Mouse (Mus musculus): ENCODE results near the gene Hdac9. TPM values are rescaled to one million over a fixed set of nuclear protein-coding genes. Genes with fewer than 3 reads are reported as not detected.
"Not testable (repeated sequence)": the region's sequence is repeated elsewhere in the genome, so short reads cannot be mapped to it uniquely, and the experiment has no call there.

The Hdac9 gene
- total RNA-seq, 2 experiments from 2014 or later: 50.2 to 54.1 TPM

DNA sequence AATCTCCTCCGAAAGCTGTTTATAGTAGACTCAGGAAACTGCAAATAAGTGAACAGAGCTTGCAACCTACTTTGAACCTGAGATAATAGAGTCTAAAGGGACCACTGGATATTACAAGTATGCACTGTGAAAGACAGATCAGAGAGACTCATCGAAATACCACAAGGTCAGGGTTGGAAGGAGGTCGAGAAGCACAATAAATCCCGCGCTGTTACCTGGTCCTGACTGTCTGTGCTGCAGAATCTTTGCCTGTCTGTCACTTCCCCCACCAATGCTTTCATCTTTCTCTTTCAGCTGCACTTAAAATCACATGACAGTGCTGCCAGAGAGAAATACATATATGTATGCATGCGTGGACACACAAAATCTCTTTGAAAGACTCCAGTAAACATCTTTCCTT, 760.6 kb downstream of the Hdac9 start:
- DNase-seq (ENCODE audit: low spot score in 2 of 2): no peak

- no peak for DNase-seq (ENCODE audit: low spot score in 2 of 2)
Measured at GRCm38 (mm10) chr12:34155740-34156139, 761.2 kb downstream of the Hdac9 start.

- DNase-seq (ENCODE audit: low spot score in 2 of 2): no peak
Measured at GRCm38 (mm10) chr12:34154757-34155156, 762.1 kb downstream of the Hdac9 start.

GRCm38 (mm10) chr12:34151336-34151735, 765.6 kb downstream of the Hdac9 start:
- no peak for DNase-seq (ENCODE audit: low spot score in 2 of 2)

- no peak for DNase-seq (ENCODE audit: low spot score in 2 of 2)
Measured at GRCm38 (mm10) chr12:34142743-34143142, 774.2 kb downstream of the Hdac9 start.

- no peak for DNase-seq (ENCODE audit: low spot score in 2 of 2)
Measured at GRCm38 (mm10) chr12:34113336-34113735, 803.6 kb downstream of the Hdac9 start.

- no peak for DNase-seq (ENCODE audit: low spot score in 2 of 2)
Measured at GRCm38 (mm10) chr12:34092953-34093352, 823.9 kb downstream of the Hdac9 start.

DNA sequence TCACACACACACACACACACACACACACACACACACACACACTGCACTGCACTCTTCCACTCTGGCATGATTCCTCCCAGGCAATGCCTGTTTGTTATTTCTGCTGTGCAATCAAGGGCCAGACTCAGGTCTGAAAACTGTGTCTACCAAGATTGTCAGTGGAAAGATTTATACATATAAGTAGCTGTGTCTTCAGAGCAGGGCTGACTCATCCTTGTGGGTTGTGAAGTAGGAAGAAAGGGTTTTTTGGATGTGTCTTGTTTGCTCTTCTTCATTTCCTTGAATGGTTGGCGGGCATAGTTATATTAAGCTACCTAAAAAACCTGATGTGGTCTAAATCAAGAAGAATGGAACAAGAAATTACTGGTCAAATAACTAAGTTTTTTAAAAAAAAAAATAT, 825.0 kb downstream of the Hdac9 start:
- peak; percentile 21 to 24 for DNase-seq (ENCODE audit: low spot score in 2 of 2)

GRCm38 (mm10) chr12:34087292-34087942, 829.5 kb downstream of the Hdac9 start:
- DNase-seq (ENCODE audit: low spot score in 2 of 2): no peak

DNA sequence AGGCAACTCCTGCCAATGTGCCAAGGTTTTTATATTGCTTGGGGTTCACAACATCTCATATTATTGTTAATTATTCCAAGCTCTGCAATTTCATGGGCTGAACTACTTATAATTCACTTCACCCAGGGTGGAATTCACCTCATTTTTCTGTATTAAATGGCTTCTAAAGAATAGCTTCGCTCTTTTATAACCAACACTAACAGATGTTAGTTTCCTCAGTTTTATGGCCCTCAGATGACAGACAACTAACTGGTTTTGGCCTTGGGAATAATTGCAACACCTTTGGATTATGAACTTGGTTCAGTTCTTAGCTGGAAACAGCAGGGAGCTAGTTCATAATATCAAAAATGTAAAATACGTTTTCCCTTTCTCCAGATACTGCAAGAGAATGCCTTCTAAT, 839.9 kb downstream of the Hdac9 start:
- DNase-seq (ENCODE audit: low spot score in 2 of 2): no peak

GRCm38 (mm10) chr12:34075805-34076509, 840.9 kb downstream of the Hdac9 start:
- DNase-seq (ENCODE audit: low spot score in 2 of 2): peak; percentile 9 to 15

- DNase-seq (ENCODE audit: low spot score in 2 of 2): no peak
Measured at GRCm38 (mm10) chr12:34052508-34052907, 864.4 kb downstream of the Hdac9 start.

GRCm38 (mm10) chr12:34052036-34052435, 864.9 kb downstream of the Hdac9 start:
- DNase-seq (ENCODE audit: low spot score in 2 of 2): no peak

DNA sequence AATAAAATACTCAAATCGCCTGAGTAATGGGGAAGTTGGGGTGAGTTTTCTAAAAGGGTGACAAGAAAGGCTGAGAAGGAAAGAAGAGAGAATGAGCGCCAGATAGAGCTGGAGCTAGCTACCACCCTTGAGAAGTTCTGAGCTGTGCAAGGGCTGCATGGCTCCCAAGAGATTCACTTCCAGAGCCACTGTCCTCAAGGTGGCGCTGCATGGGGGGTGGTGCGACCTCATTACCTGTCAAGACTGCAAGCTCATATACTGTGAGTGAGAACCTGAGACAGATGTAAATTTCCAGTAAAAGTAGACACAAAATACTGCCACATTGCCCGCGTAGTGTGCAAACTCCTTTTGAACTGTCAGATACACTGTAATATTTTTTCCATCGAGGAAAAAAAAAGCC, 865.8 kb downstream of the Hdac9 start:
- DNase-seq (ENCODE audit: low spot score in 2 of 2): no peak

DNA sequence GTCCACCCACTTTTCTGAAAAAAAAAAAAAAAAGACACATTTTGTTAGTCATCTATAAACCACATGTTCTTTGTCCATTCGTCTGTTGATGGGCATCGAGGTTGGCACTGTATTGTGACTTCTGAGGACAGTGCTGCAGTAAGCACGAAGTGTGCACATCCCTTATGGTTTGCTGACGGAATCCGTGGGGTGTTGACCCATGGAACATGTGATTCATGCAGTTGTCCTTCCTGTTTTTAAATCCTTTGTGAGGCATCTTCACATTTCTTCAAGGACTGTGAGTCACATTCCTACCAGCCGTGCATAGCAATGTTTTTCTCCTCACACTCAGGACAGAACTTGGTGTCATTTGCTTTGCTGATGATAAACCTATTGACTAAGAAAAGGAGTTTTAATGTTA, 875.9 kb downstream of the Hdac9 start:
- DNase-seq (ENCODE audit: low spot score in 2 of 2): peak in 1 of 2 experiments; percentile 12

GRCm38 (mm10) chr12:34040061-34040460, 876.8 kb downstream of the Hdac9 start:
- no peak for DNase-seq (ENCODE audit: low spot score in 2 of 2)

DNA sequence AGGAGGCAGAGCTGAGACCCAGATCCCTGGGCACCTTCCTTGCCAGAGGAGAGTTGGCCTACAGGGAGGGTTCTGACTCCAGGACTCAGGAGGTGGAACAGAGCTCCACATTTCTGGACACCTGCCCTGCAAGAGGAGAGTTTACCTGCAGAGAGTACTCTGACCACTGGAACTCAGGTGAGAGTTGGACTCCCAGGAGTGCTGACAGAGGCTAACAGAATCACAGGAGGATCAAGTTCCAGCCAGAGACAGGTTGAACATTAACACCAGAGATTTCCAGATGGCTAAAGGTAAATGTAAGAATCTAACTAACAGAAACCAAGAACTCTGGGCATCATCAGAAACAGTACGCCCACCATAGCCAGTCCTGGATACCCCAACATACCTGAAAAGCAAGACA, 907.1 kb downstream of the Hdac9 start:
- DNase-seq (ENCODE audit: low spot score in 2 of 2): not testable (repeated sequence)

Other genes starting within 250 kb of the Hdac9 start
- gene Prps1l1, start 67.7 kb upstream of the Hdac9 start, total RNA-seq (2021): not detected
- 10 to 100 TPM; 65.2 to 68.8 TPM for gene Snx13, start 130.1 kb upstream of the Hdac9 start, total RNA-seq (2021)